Mouse (Mus musculus): ENCODE measurements at regions not wholly inside any gene's neighbourhood (a gene's known extent, or its start where the extent isn't known, plus 50 kb on each side); places are given as distances from the start of the nearest gene placed in this dataset.

DNA sequence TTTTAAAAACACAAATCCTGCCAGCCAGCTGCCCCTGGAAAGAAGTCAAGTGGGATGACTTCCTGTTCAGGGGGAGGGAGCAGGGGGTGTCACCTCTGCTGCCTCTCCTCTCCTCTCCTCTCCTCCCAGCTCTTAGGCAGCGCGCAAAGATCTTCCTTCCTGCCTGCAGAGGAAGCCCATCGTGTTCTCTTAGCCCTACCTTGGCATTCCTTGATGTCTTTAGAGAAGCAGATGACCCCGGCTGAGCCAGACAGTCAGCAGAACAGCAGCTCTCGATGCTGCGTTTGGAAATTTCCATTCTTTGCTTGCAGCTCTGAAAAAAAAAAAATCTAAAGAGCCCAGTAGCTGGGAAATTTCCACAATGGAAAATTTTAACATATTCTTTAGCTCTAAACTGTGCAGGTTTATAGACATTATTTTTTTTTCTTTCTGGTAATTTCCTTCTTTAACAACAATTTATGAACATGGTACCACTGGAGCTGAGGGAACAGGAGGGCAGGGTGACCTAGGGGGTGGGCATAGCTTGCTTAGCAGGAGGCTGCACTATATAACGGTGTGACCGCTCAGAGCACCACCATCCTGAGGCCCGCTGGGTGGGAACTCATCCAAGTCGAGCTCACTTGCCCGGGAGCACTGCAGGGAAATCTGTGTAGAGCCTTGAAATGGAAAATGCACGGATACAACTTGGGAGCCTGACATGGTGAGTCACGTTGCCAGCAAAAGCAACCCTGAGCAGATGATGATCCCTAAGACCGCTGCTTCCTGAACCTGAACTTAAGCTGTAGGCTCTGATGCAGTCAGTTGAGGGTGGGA, 109.9 kb upstream of the Mkln1 start:
- peak in 1 of 2 experiments; percentile 19 for DNase-seq
- intact Hi-C loops (cut with DNase I): no loop called here

DNA sequence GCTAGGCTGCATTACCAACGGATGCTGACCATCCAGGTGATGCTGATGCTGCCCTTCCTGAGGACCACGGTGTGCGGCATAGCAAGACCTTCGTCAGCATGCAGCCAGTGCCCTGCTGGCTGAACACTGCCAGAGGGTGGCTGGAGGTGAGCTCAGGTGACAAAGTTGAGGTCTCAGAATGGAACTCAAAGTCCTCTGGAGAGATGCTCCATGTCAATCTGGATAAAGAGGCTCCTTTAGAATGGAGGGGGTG, 109.4 kb upstream of the Mkln1 start:
- intact Hi-C loops (cut with DNase I): no loop called here
- DNase-seq: no peak

DNA sequence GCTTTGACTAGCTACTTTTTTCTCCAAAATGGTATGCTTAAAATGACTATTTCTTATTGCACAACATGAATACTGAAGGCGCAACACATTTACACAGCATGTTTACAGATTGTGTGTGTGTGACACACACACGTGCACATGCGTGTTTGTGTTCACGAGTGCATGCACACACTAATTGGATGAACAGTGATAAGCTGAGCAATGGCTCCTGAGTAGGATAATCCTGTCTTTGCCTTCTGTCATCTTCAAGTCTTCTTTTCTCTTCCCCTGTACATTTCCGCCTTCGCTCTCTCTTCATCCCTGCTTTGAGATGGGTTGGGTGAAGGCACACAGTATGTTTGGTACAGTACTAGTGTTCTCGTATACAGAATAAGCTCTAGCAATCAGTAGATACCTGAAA, 106.5 kb upstream of the Mkln1 start:
- no peak for DNase-seq

DNA sequence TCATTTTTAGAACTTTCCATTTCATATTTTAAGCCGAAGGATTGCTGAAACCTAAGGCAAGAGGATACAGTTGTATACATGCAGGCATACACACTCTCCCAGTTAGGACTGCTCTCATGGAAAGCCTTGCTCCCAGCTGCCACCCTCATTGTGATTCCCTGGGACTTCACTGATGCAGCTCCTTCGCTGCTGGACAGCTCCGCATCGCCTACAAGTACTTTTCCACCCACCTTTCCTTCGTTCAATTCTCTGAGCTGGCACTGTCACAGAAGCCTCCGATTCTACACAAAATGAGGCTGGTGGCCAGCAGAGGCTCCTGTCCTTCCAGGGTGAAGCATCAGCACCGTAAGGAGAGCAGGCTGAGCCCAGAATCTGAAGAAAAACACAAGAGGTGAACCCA, 105.5 kb upstream of the Mkln1 start:
- intact Hi-C loops (cut with DNase I): no loop called here

More for the DNA sequence above, 106.5 kb upstream of the Mkln1 start:
- intact Hi-C loops (cut with DNase I): no loop called here

DNA sequence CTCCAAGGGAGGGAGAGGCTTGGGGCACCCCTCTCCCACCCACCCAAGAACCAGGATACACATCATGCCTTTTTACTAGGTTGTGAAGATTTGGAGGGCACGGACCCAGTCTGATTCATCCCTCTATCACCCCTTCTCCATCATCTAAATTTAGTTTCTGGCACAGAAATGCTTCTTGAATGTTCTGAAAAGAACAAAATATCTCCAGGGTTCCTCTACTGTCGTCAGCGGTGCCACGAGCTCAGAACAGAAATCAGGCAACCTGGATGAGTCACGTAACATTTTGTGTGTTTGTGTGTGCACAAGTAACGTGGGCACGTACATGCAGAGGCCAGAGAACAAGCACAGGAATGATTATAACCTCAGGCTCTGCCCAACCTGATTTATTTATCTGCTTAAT, 99.1 kb upstream of the Mkln1 start:
- DNase-seq: no peak
- intact Hi-C loops (cut with DNase I): no loop called here

More for the DNA sequence above, 105.5 kb upstream of the Mkln1 start:
- no peak for DNase-seq

DNA sequence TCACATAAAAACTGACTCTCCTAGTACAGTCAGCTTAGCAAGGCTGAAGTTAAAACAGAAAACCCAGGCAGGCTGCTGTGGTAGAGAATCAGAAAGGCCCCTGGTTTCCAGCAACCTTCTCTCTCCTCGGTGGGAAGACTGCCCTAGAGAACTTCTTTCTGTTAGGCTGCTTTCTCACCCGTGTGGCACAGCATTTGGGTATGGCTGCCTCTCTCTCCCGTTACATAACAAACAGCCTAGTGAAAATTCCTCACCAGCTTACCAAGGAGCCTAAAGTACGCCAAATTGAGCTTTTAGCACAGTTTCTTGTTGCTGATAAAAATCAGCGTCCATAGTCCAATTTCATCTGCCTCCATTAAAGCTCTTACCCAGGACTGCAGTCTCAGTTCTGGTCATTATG, 92.8 kb upstream of the Mkln1 start:
- intact Hi-C loops (cut with DNase I): no loop called here
- DNase-seq: no peak

DNA sequence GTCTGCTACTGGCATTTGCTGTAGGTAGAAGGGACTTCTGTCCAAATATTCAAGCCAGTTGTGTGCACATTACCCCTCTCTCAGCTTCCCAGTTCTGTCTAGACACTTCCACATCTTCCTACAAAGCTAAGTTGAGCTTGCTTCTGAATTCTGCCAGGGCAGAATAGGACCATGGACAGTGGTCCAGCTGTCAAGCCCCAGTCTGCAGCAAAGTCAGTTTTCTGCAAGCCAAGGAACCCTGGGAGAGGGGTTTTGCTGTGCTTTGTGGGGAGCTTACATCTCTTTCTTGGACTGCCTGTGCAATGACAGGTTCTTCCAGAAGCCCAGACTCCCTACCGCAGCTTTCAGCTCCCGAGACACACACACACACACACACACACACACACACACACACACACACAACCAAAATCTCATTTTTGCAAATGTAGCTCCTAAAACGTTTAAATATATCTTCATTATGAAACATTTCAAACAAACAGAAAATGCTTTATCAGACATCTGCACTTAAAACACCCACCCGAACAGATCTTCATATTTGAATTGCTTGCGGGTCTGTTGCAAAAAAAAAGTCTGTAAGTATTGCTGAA, 91.4 kb upstream of the Mkln1 start:
- intact Hi-C loops (cut with DNase I): no loop called here
- DNase-seq: peak in 1 of 2 experiments; percentile 47

DNA sequence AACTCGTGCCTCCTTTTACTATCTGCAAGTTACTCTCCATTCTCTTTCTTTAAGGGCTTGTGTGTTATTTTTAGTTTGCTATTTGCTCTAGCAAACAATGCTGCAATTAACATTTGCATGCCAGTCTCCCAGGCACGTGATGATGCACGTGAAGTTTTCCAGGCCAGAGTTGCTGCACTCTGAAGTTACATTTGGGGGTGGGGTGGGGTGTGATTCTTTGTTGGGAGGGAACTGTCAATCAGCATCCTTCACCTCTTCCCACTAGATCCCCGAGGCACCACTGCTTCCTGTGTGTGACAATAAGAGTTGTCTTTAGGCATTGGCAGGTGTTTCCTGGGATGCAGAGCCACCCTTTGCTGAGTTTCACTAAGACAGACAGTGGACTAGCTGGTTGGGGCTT, 90.6 kb upstream of the Mkln1 start:
- no peak for DNase-seq
- intact Hi-C loops (cut with DNase I): no loop called here

DNA sequence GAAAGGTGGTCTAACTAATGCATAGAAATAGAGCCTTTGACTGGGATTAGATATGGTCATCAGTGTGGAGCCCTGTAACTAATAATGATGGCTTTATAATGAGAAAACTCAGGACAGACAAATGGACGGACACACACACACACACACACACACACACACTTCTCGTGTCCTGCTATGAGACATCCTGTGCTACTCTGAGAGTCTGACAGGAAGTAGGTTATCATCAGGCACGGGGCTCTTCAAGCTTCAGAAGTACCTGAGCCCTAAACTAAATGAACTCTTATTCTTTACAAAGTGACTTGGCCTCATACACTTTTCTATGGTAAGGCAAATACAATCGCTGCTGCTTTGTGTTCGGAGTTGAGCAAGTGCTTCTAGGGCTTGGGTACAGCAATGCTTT, 87.9 kb upstream of the Mkln1 start:
- DNase-seq: no peak
- intact Hi-C loops (cut with DNase I): no loop called here

DNA sequence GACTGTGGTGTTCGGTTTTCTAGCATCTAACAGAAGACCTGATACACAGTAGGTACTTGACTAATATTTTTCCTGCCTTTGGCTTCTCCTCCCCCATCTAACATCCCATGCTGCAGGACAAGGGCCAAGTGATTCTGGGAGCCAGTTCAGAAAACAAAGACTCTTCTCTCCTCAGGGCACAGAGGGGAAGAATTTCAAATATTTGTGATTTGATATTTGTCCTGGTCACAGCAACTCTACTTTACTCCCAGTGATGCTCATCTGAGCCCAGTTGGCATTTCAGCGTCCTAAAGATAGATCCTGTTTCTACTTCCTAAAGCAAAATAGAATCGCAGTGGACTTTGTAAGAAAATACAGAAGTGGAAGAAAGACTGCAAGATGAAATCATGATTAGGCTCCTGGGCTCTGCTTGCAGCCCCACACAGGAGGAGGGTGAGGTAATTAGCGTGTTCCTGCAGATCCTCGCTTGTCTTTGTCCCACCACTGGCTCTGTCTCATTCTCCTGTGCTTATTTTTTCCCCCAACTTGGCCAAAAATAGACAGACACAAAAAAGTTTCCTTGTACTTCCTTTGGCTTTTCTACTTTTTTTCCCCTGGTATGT, 84.6 kb upstream of the Mkln1 start:
- DNase-seq: peak in 1 of 2 experiments; percentile 52
- intact Hi-C loops (cut with DNase I): no loop called here

DNA sequence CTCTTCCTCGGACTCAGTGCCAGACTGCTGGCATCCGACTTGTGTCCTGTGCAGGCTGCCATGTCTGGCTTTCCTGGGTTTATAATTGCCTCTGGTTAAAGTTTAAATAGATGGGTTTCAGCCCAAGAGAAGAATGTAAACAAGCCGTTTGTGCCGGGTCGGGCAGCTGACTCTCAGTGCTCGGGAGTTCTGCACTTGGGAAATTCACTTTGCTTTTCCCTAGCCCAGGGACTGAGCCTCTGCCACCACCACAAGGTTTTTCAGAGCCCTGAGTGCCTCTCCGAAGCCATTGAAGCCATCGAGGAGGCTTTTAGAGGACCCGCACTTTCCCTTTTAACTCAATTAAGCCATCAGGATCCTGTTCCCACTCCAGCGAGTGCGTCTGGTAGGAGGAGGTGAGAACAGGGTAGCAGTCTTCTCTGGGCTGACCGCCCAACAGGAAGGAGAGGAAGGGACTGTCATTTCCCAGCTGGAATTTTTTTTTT, 80.8 kb upstream of the Mkln1 start:
- intact Hi-C loops (cut with DNase I): loop anchor here (2.0 to 5.0 kb wide), 2 partner anchors 127 to 240 kb away; no protein-coding TSS in a partner anchor
- DNase-seq: peak in 1 of 2 experiments; percentile 47

DNA sequence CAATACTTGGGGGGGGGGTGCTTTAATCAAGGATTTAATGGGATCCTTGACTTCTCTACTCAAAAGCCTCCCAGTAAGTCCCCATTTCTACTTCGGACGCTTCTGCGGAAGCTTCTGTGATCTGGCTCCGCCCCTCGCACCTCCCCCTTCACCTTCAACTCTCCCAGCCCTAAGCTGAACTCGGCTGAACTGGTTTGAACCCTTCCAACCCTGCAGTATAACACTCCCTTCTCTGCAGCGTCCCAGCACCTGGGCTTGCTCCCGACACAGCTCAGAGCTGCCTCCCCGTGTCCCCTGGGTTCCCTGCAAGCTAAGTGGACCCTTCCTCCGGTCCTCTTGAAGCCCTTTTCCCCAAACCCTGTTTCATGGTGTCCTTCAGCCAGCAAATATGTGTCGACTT, 80.0 kb upstream of the Mkln1 start:
- peak; percentile 75 to 78 for DNase-seq
- intact Hi-C loops (cut with DNase I): loop anchor here (2.0 to 5.0 kb wide), 2 partner anchors 128 to 241 kb away; no protein-coding TSS in a partner anchor

DNA sequence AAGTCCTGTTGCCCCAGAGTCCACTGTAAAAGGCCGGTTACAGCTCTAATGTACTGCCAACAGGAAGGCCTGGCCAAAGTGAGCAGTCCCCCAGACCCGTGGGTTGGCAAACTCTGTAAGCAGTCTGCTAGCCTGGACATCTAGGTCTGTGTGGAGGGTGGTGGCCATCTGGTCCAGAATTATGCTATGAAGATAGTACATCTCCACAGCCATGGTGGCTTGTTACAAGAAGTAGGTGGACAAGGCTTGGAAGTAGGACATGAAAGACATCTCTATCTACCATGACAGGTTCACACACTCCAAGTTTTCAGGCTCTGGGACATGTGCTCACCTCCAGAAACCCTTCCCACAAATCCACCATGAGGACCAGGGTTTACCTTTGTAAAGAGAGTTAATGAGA, 79.1 kb upstream of the Mkln1 start:
- no peak for DNase-seq
- intact Hi-C loops (cut with DNase I): loop anchor here (2.0 to 5.0 kb wide), 2 partner anchors 129 to 242 kb away; no protein-coding TSS in a partner anchor

DNA sequence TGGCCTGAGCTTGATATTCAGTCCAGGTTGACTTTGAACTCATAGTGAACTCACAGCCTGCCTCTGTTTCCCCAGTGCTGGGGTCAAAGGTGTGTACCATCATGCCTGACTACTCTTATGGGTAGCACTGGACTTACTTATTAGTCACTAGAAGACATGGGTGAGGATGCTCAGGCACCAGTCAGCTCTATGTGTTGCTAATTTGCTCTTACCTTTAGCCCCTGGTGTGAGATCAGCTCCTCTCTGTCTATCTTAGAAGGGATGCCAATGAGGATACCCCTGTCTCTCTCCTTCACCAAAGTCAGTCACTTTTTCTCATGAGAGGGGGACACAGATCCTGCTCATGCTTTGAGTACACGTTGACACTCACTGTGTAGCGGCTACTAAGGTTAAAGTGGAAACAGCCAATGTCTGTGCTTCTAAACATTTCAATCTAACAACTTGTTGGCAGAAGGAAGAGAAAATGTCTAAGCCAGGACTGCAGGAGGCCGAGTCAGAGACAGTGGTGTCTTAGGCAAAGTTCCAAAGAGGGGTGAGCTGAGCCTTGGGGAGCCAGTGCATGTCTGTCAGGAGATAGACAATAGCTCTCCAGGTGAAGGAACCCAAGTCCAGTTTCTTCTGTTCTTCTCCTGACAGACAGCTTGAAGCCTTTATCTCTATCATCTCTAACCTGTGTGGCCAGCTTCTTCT, 78.2 kb upstream of the Mkln1 start:
- DNase-seq: no peak
- intact Hi-C loops (cut with DNase I): loop anchor here (5.0 kb wide), 3 partner anchors 47 to 132 kb away; no protein-coding TSS in a partner anchor

DNA sequence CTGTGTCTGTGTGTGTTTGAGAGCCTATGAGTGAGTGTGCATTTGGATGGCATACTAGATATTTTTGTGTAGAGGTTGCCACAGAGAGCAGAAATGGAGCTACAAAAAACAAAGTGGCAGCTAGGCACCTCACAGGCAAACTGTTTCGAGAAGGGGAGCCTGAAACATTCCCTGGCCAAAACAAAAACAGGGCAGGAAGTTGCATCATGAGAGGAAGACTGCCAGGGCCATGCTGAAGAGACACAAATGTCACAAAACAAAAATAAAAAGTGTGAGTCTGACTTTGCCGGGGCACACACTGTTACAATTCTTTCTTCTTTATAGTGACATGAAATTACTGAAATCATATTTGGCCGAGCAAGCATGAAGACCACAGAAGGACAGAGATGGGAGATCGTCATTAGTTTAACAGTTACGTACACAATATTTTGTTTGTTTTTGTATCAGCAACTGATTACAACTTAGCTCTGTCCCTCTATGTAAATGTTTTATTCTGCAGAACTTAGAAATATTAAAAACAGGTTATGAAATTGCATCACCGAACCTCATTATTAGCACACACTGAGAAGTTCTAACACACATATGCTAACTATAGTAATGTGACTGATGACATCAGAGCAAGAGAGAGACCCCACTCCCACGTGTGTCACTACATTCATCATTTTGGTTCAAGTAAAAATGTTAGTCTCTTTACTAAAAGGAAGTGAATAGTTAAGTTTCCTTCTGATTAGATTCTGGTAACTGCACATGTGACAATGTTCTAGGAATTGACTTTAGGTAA, 77.3 kb upstream of the Mkln1 start:
- intact Hi-C loops (cut with DNase I): loop anchor here (5.0 kb wide), 3 partner anchors 46 to 131 kb away; no protein-coding TSS in a partner anchor
- peak in 1 of 2 experiments; percentile 54 for DNase-seq

DNA sequence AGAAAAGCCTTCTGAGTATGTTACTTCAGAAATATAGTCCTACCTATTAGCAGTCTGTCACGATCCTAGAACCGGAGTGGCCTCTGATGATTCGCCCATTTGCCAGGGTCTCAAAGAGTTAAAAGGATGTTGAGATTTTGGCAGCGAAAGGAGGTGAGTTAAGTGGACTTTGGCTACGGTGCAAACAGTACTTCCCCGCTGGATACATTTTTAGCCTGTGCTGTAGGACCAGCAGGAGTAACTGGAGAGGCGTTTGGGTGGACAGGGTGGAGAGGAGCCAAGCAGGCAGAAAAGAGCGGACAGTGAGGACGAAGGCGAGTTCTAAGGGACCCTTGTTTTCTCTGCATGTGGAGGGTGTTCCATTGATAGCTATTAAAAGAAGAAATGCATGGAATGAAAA, 76.6 kb upstream of the Mkln1 start:
- intact Hi-C loops (cut with DNase I): loop anchor here (2.0 to 5.0 kb wide), 4 partner anchors 45 to 130 kb away; no protein-coding TSS in a partner anchor
- peak; percentile 77 to 78 for DNase-seq

DNA sequence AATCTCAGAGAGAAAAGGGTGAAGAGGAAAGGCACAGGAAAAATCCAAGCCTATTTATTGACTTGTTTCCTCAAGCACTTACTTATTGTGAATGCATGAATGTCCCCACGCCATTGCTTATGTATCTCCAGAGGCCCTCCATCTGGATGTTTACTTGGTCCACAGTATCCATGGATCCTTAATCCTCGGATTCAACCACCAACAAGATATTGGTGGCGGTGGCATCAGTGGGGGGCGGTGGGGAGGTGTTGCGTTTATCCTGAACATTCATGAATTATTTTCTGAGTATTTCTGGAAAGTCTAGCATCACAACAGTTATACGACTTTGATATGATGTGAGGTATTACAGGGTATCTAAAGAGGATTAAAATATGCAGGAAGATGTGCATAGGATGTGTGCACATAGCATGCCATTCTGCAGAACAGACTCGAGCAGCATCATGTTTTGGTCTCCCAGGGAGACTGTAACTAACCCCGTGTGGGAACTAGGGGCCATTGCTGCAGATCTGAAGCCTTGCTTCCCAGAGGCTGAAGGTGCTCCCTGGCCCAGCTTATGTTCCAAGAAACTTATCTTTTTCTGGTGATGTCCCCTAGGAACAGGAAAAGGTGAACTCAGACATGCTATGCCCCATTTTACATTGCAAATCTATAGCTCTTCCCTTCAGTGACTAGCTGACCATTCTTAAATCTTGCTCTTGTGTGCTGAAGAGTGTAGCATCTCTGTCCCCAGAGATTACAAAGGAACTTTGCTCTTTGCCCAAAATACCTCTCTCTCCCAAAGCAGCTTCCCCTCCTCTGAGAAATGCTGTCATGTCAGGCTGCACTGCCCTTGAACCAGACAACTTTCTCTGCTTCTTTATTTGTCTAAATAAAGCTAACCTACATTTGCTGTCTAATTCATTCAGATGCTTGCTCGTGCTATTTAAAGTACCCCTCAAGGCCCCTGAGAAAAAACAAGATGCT, 75.0 kb upstream of the Mkln1 start:
- intact Hi-C loops (cut with DNase I): loop anchor here (2.0 to 5.0 kb wide), 4 partner anchors 44 to 129 kb away; no protein-coding TSS in a partner anchor
- DNase-seq: no peak

DNA sequence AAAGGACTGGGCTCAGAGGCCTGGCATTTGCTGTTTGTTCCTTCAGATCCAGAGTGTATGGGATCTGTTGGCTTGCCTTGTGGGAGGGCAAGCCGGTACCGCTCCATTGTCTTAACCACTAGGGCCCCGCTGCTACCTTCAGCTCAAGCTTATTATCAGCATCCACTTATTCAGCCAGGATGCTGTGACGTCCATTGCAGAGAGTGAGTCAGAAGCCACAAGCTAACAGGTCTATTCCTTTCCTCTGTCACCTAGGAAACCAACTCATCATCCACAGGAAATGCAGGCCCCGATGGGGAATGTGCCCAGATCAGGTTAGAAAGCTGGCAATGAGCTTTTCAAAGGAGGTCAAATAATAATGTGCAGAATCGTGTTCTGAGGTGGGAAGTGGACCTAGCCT, 73.8 kb upstream of the Mkln1 start:
- intact Hi-C loops (cut with DNase I): loop anchor here (5.0 kb wide), 3 partner anchors 43 to 128 kb away; no protein-coding TSS in a partner anchor

DNA sequence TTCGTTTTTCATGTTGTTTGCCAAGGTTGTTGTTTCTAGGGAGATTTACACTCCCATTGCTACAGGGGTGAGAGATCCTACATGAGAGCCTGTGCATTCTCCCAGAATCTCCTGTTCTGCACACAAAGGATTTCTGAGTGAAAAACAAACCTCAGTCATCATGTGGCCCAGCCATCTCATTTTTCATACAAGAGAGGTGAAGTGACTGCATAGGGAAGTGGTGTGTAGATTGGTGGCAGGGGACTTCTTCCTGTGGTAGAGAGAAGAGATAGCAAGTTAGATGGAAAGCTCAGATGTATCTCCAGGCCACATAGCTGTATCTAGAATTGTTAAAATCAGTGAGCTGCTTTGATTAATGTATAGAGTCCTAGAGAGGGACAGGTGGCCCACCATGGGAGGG, 72.9 kb upstream of the Mkln1 start:
- no peak for DNase-seq
- intact Hi-C loops (cut with DNase I): no loop called here

More for the DNA sequence above, 73.8 kb upstream of the Mkln1 start:
- no peak for DNase-seq
